Mouse (Mus musculus): ENCODE measurements around the gene Gm10840. TPM values are rescaled to one million over a fixed set of nuclear protein-coding genes. Genes with fewer than 3 reads are reported as not detected.
"Not testable (repeated sequence)": the region's sequence is repeated elsewhere in the genome, so short reads cannot be mapped to it uniquely, and the experiment has no call there.

Gm10840 gene
- total and polyA plus RNA-seq, 2 experiments from 2014 or later: not detected

GRCm38 (mm10) chr11:106193371-106194154 is 32.9 kb downstream of the Gm10840 start:
- H3K27ac ChIP-seq (ENCODE audit: low read depth): peak overlapping the region; percentile 80
- H3K4me2 ChIP-seq (ENCODE audit: low read depth, low read length): peak overlapping the region; percentile 76
- H3K4me3 ChIP-seq (ENCODE audit: low read depth, low read length): peak overlapping the region; percentile 73
- peaks cover 23% of the 10 kb centered on the region for H3K36me3 ChIP-seq (replicated peaks; ENCODE audit: control insufficient read depth, insufficient read depth, low read length)
- peaks cover 4% of the 10 kb centered on the region for H3K4me1 ChIP-seq (ENCODE audit: control insufficient read depth, insufficient read depth)
- H3K27me3 ChIP-seq (ENCODE audit: control insufficient read depth, insufficient read depth, low read length): no peaks in the 10 kb centered on the region
- DNase-seq (ENCODE audit: low spot score) (peak; percentile 99), ATAC-seq (ENCODE audit: insufficient read depth, low read depth) (peak; percentile 98)
- peak overlapping the region; percentile 69 for H3K9ac ChIP-seq (replicated peaks; ENCODE audit: low read depth, low read length)
- TF ChIP-seq EP300 (IDR thresholded peaks at IDR 0.05; ENCODE audit: low read depth) (no peak), CTCF (IDR thresholded peaks at IDR 0.05; ENCODE audit: low read depth) (no peak; the same call in 1 of the 2 replicates)
- under 1% methylated on average over 43 of the region's 44 CpGs for WGBS
- H3K9me3 ChIP-seq (replicated peaks; ENCODE audit: control insufficient read depth, low read length): no peaks in the 10 kb centered on the region

- peak overlapping the region; percentile 62; the same call in 1 of the 2 replicates for H3K9ac ChIP-seq (replicated peaks; ENCODE audit: low read depth, low read length)
- peak overlapping the region; percentile 80 for H3K27ac ChIP-seq (ENCODE audit: low read depth)
- 32% methylated on average over 3 of the region's 3 CpGs for WGBS
- no peak for ATAC-seq (ENCODE audit: insufficient read depth, low read depth)
- H3K4me3 ChIP-seq (ENCODE audit: low read depth, low read length): peak overlapping the region; percentile 73
- no peak for DNase-seq (ENCODE audit: low spot score)
- peaks cover 28% of the 10 kb centered on the region for H3K36me3 ChIP-seq (replicated peaks; ENCODE audit: control insufficient read depth, insufficient read depth, low read length)
- TF ChIP-seq EP300 (IDR thresholded peaks at IDR 0.05; ENCODE audit: low read depth) (no peak), CTCF (IDR thresholded peaks at IDR 0.05; ENCODE audit: low read depth) (no peak)
- no peaks in the 10 kb centered on the region for H3K9me3 ChIP-seq (replicated peaks; ENCODE audit: control insufficient read depth, low read length)
- no peaks in the 10 kb centered on the region for H3K27me3 ChIP-seq (ENCODE audit: control insufficient read depth, insufficient read depth, low read length)
- H3K4me1 ChIP-seq (ENCODE audit: control insufficient read depth, insufficient read depth): peaks cover 4% of the 10 kb centered on the region
- H3K4me2 ChIP-seq (ENCODE audit: low read depth, low read length): peak overlapping the region; percentile 76
Measured at GRCm38 (mm10) chr11:106194155-106194541, 33.5 kb downstream of the Gm10840 start.

GRCm38 (mm10) chr11:106194891-106195290 is 34.2 kb downstream of the Gm10840 start:
- DNase-seq (ENCODE audit: low spot score): no peak
- H3K36me3 ChIP-seq (replicated peaks; ENCODE audit: control insufficient read depth, insufficient read depth, low read length): peaks cover 32% of the 10 kb centered on the region
- no peak for ATAC-seq (ENCODE audit: insufficient read depth, low read depth)
- H3K9ac ChIP-seq (replicated peaks; ENCODE audit: low read depth, low read length): no peak overlapping the region
- no peaks in the 10 kb centered on the region for H3K9me3 ChIP-seq (replicated peaks; ENCODE audit: control insufficient read depth, low read length)
- peaks cover 4% of the 10 kb centered on the region for H3K4me1 ChIP-seq (ENCODE audit: control insufficient read depth, insufficient read depth)
- H3K27me3 ChIP-seq (ENCODE audit: control insufficient read depth, insufficient read depth, low read length): no peaks in the 10 kb centered on the region
- no peak overlapping the region for H3K4me3 ChIP-seq (ENCODE audit: low read depth, low read length)
- no peak overlapping the region for H3K4me2 ChIP-seq (ENCODE audit: low read depth, low read length)
- no peak for TF ChIP-seq EP300 (IDR thresholded peaks at IDR 0.05; ENCODE audit: low read depth)
- TF ChIP-seq CTCF (IDR thresholded peaks at IDR 0.05; ENCODE audit: low read depth): no peak
- 88% methylated on average over 7 of the region's 7 CpGs for WGBS
- peak overlapping the region; percentile 34; the same call in 1 of the 2 replicates for H3K27ac ChIP-seq (ENCODE audit: low read depth)

GRCm38 (mm10) chr11:106195341-106195740 is 34.7 kb downstream of the Gm10840 start:
- no peaks in the 10 kb centered on the region for H3K27me3 ChIP-seq (ENCODE audit: control insufficient read depth, insufficient read depth, low read length)
- DNase-seq (ENCODE audit: low spot score): no peak
- H3K4me2 ChIP-seq (ENCODE audit: low read depth, low read length): no peak overlapping the region
- TF ChIP-seq EP300 (IDR thresholded peaks at IDR 0.05; ENCODE audit: low read depth) (no peak), CTCF (IDR thresholded peaks at IDR 0.05; ENCODE audit: low read depth) (no peak)
- no peaks in the 10 kb centered on the region for H3K9me3 ChIP-seq (replicated peaks; ENCODE audit: control insufficient read depth, low read length)
- peak overlapping the region; percentile 34; the same call in 1 of the 2 replicates for H3K27ac ChIP-seq (ENCODE audit: low read depth)
- H3K36me3 ChIP-seq (replicated peaks; ENCODE audit: control insufficient read depth, insufficient read depth, low read length): peaks cover 32% of the 10 kb centered on the region
- no peak for ATAC-seq (ENCODE audit: insufficient read depth, low read depth)
- peaks cover 4% of the 10 kb centered on the region for H3K4me1 ChIP-seq (ENCODE audit: control insufficient read depth, insufficient read depth)
- no peak overlapping the region for H3K4me3 ChIP-seq (ENCODE audit: low read depth, low read length)
- H3K9ac ChIP-seq (replicated peaks; ENCODE audit: low read depth, low read length): no peak overlapping the region

- peaks cover 59% of the 10 kb centered on the region for H3K36me3 ChIP-seq (replicated peaks; ENCODE audit: control insufficient read depth, insufficient read depth, low read length)
- no peak for TF ChIP-seq CTCF (IDR thresholded peaks at IDR 0.05; ENCODE audit: low read depth)
- TF ChIP-seq EP300 (IDR thresholded peaks at IDR 0.05; ENCODE audit: low read depth): no peak
- DNase-seq (ENCODE audit: low spot score) (no peak), ATAC-seq (ENCODE audit: insufficient read depth, low read depth) (no peak)
- H3K4me3 ChIP-seq (ENCODE audit: low read depth, low read length): no peak overlapping the region
- 73% methylated on average over 4 of the region's 4 CpGs for WGBS
- H3K27ac ChIP-seq (ENCODE audit: low read depth): no peak overlapping the region
- no peaks in the 10 kb centered on the region for H3K27me3 ChIP-seq (ENCODE audit: control insufficient read depth, insufficient read depth, low read length)
- H3K9ac ChIP-seq (replicated peaks; ENCODE audit: low read depth, low read length): no peak overlapping the region
- no peaks in the 10 kb centered on the region for H3K9me3 ChIP-seq (replicated peaks; ENCODE audit: control insufficient read depth, low read length)
- H3K4me1 ChIP-seq (ENCODE audit: control insufficient read depth, insufficient read depth): no peaks in the 10 kb centered on the region
- H3K4me2 ChIP-seq (ENCODE audit: low read depth, low read length): no peak overlapping the region
Measured at GRCm38 (mm10) chr11:106198277-106198676, 37.6 kb downstream of the Gm10840 start.

GRCm38 (mm10) chr11:106199997-106200396 is 39.3 kb downstream of the Gm10840 start:
- not testable (repeated sequence) for H3K27me3 ChIP-seq (ENCODE audit: control insufficient read depth, insufficient read depth, low read length); H3K27ac ChIP-seq (ENCODE audit: low read depth); H3K9me3 ChIP-seq (replicated peaks; ENCODE audit: control insufficient read depth, low read length); H3K4me1 ChIP-seq (ENCODE audit: control insufficient read depth, insufficient read depth); ATAC-seq (ENCODE audit: insufficient read depth, low read depth); H3K4me3 ChIP-seq (ENCODE audit: low read depth, low read length); H3K4me2 ChIP-seq (ENCODE audit: low read depth, low read length); DNase-seq (ENCODE audit: low spot score); H3K9ac ChIP-seq (replicated peaks; ENCODE audit: low read depth, low read length)
- WGBS: 88% methylated on average over 7 of the region's 7 CpGs
- H3K36me3 ChIP-seq (replicated peaks; ENCODE audit: control insufficient read depth, insufficient read depth, low read length): peaks cover 75% of the 10 kb centered on the region

Data from heart, postnatal 0 days (tissue).